Mouse (Mus musculus) heart, embryonic 14.5 days (tissue): Measurements from ENCODE around the gene 4930518I15Rik. TPM values are rescaled to one million over a fixed set of nuclear protein-coding genes. Genes with fewer than 3 reads are reported as not detected.
"Not testable (repeated sequence)": the region's sequence is repeated elsewhere in the genome, so short reads cannot be mapped to it uniquely, and the experiment has no call there.

Experiments
- ATAC-seq: fragments of 200-750 bp; cut with Nextera tagmentation; 2 replicates; pipeline ENCODE4 v1.8.0; 2017; ENCODE audit warnings: low read depth, moderate TSS enrichment; ENCODE audit not compliant: insufficient number of reproducible peaks, insufficient read depth, low FRiP score
- H3K27ac ChIP-seq, 2 experiments: fragments of 200-500 bp in 1 of 2; fragments of 300-500 bp in 1 of 2; sonication (generic) in 1 of 2; replicated peaks in 1 of 2; 2 replicates each; pipeline ENCODE4 v1.5.1; 2012 to 2014; ENCODE audit warnings: low read depth in 2 of 2, low read length in 2 of 2, control low read depth in 1 of 2, mild to moderate bottlenecking in 1 of 2, mixed read lengths in 1 of 2; ENCODE audit not compliant: control insufficient read depth in 1 of 2, insufficient read depth in 1 of 2
- H3K27me3 ChIP-seq: fragments of 300-500 bp; sonication (generic); 2 replicates; pipeline ENCODE4 v1.6.1; 2014; ENCODE audit warnings: mild to moderate bottlenecking, low read length, control low read depth; ENCODE audit not compliant: control insufficient read depth, insufficient read depth
- H3K36me3 ChIP-seq: fragments of 300-500 bp; sonication (generic); 2 replicates; pipeline ENCODE4 v1.6.1; 2014; ENCODE audit warnings: mild to moderate bottlenecking, control low read depth, low read length, mixed read lengths; ENCODE audit not compliant: control insufficient read depth, insufficient read depth
- H3K4me1 ChIP-seq, 2 experiments: fragments of 200-500 bp in 1 of 2; fragments of 300-500 bp in 1 of 2; sonication (generic) in 1 of 2; 2 replicates each; pipeline ENCODE4 v1.6.1; 2012 to 2014; ENCODE audit warnings: low read length in 2 of 2, control low read depth in 1 of 2, mixed read lengths in 1 of 2; ENCODE audit not compliant: control insufficient read depth in 2 of 2, insufficient read depth in 2 of 2
- H3K4me2 ChIP-seq: fragments of 300-500 bp; sonication (generic); 2 replicates; pipeline ENCODE4 v1.6.1; 2014; ENCODE audit warnings: mild to moderate bottlenecking, low read length
- H3K4me3 ChIP-seq, 2 experiments: fragments of 200-500 bp in 1 of 2; fragments of 300-500 bp in 1 of 2; sonication (generic) in 1 of 2; 2 replicates each; pipeline ENCODE4 v1.5.1; 2012 to 2014; ENCODE audit warnings: low read length in 2 of 2, mild to moderate bottlenecking in 2 of 2, control low read depth in 1 of 2, low read depth in 1 of 2, moderate library complexity in 1 of 2; ENCODE audit not compliant: control insufficient read depth in 1 of 2, insufficient read depth in 1 of 2
- H3K9ac ChIP-seq: fragments of 300-500 bp; sonication (generic); 2 replicates; pipeline ENCODE4 v1.6.1; 2014; ENCODE audit warnings: mild to moderate bottlenecking, low read length
- H3K9me3 ChIP-seq: fragments of 300-500 bp; sonication (generic); 2 replicates; pipeline ENCODE4 v1.6.1; 2016; ENCODE audit warnings: low read length, control low read depth; ENCODE audit not compliant: control insufficient read depth
- WGBS: fragments of 180-500 bp; shearing (Covaris S2); extraction: QIAGEN DNeasy Blood & Tissue Kit; methylation state at CpG from one replicate; pipeline ENCODE4 v1.1.7; 2014; 5-methylcytosine and 5-hydroxymethylcytosine counted together
- polyA plus RNA-seq: library from polyadenylated mRNA; unstranded; fragments of >200 nt; fragmentation: Nextera tagmentation; extraction: Ambion mirVana; gene quantifications from 2 replicates; pipeline ENCODE4 v1.2.1, GENCODE M21; 2014

Gene 4930518I15Rik
- 3.9 and 6.2 TPM in 2 replicates for polyA plus RNA-seq

DNA sequence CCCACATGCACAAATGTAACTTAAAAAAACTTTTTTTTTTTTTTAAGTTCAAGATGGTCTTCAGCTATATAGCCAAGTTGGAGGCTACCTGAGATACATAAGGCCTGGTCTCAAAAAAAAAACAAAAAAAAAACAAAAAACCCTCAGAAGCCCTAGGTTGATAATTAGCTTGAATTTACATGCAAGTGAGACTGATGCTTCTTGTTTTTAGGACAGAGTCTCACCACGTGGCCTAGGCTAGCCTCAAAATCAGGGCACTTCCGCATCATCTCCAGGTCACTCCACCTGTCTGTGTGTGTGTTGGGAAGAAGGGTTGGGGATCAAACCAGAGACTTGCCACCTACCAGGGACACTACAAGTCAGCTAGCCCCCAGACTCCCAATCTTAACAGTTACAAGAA lies at the start of gene 4930518I15Rik:
TSS of gene 4930518I15Rik (minus strand) at position 112 of the 400 bp plus-strand sequence.
- H3K4me2 ChIP-seq, result peak within 1 kb of the TSS; percentile 60
- WGBS, result 88% methylated on average over 2 of the region's 2 CpGs
- H3K4me1 ChIP-seq, result peaks cover 5 to 26% of the 10 kb centered on the region in 2 experiments
- peak within 1 kb of the TSS; percentile 62 for H3K9ac ChIP-seq
- ATAC-seq, result no peak
- peak within 1 kb of the TSS; percentile 56 to 72 for H3K27ac ChIP-seq
- peaks cover 41% of the 10 kb centered on the region for H3K36me3 ChIP-seq
- no peaks in the 10 kb centered on the region for H3K27me3 ChIP-seq
- H3K4me3 ChIP-seq, result peak within 1 kb of the TSS in 1 of 2 experiments; percentile 19; a peak in 1 of 4 replicates
- H3K9me3 ChIP-seq, result no peaks in the 10 kb centered on the region

DNA sequence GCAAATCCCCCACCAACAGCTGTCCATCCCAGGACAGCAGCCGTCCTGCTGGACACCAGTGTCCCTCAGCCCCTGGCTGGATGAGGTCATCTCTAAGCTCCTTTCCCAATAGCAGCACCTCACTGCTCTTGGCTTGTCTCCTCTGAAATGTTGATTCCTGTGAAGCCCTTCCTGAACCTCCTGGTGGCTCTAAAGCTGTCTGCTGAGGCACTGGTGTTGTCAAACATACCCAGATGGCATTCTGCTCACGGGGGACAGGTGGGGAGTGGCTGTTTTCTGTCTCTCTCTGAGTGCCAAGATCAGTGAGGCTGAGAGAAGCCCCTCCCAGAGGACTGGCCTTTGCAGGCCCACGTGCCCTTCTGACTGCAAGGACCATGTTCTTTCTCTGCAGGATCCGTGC lies 48.2 kb upstream of the 4930518I15Rik start:
- H3K9me3 ChIP-seq, H3K4me2 ChIP-seq, ATAC-seq, H3K9ac ChIP-seq, H3K4me3 ChIP-seq, H3K4me1 ChIP-seq, H3K27ac ChIP-seq, H3K27me3 ChIP-seq, H3K36me3 ChIP-seq: not testable (repeated sequence)
- 28% methylated on average over 4 of the region's 4 CpGs for WGBS

DNA sequence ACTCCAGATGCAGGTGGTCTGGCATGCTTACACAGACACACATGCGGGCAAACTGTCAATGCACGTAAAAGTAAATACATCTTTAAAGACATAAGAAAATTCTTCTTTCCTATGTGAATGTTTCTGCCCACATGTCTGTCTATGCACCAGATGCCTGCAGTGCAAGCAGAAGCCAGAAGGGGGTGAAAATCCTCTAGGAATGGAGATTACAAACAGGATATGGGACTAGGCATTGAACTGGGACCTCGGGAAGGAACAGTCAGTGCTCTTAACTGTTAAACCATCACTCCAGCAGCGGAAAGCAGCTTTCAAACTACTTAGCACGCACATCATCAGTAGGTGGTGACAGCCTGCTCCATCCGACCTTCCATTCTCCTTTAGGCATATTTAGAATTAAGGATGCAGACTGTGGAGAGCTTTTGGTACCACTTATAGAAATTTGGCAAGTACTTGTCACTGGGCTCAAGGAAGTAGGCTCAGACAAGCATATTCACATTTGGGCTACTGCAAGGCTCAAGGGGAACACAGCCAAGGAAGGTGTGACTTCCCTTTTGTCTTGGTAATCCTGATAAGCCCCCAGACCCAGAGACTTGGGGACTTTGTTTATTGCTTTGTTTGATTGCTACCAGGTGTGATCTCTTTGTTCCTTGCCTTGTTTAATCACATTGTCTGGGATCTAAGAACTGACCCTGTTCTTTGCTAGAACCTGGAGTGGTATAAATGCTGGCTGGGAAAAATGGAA lies 47.4 kb upstream of the 4930518I15Rik start:
- no peak for ATAC-seq
- H3K36me3 ChIP-seq, result no peaks in the 10 kb centered on the region
- 17% methylated on average over 6 of the region's 6 CpGs for WGBS
- H3K27me3 ChIP-seq, result no peaks in the 10 kb centered on the region
- H3K9me3 ChIP-seq, result no peaks in the 10 kb centered on the region
- H3K27ac ChIP-seq, result no peak overlapping the region
- H3K4me1 ChIP-seq, result no peaks in the 10 kb centered on the region
- no peak overlapping the region for H3K4me3 ChIP-seq
- H3K4me2 ChIP-seq, result no peak overlapping the region
- H3K9ac ChIP-seq, result no peak overlapping the region

DNA sequence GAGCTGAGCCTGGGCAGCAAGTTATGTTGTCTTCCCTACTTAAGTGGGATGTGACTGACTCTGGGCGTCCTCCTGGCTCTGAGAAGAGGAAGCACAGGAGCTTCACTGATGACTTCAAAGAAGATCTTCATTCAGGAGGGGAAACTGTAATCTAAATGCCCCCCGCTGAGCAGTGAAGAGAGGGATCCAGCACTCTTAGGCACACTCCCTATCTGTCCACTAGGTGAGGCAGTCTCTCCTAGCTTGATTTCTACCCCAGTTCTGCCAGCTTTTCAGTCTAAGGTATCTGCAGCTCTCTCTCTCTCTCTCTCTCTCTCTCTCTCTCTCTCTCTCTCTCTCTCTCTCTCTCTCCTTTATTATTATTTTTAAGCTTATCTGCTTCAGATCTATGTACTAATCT lies 45.6 kb upstream of the 4930518I15Rik start:
- Histone ChIP-seq H3K4me2 (no peak overlapping the region), H3K4me1 (peaks cover 2 to 4% of the 10 kb centered on the region in 2 experiments; a peak in 1 of 4 replicates), H3K36me3 (no peaks in the 10 kb centered on the region), H3K9ac (no peak overlapping the region), H3K4me3 (no peak overlapping the region), H3K27me3 (no peaks in the 10 kb centered on the region), H3K9me3 (no peaks in the 10 kb centered on the region), H3K27ac (no peak overlapping the region)
- WGBS, result 41% methylated on average over 2 of the region's 2 CpGs
- no peak for ATAC-seq

DNA sequence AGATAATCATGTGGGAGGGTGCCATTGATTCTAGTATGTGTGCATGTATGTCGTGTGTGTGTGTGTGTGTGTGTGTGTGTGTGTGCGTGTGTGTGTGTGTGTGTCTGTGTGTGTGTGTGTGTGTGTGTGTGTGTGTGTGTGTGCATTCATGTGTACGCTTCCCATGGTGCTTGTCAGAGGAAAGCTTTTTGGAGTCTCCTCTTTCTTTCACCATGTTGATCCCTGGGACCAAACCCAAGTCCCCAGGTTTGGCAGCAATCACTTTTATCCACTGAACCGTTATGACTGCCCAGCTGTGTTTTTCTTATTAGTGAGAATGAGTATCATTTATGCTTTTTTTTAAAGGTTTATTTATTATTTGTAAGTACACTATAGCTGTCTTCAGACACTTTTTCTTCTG lies 44.7 kb upstream of the 4930518I15Rik start:
- H3K9me3 ChIP-seq, H3K27me3 ChIP-seq, H3K36me3 ChIP-seq, H3K9ac ChIP-seq, ATAC-seq, H3K4me1 ChIP-seq, H3K4me2 ChIP-seq, H3K4me3 ChIP-seq, H3K27ac ChIP-seq: not testable (repeated sequence)
- 73% methylated on average over 4 of the region's 4 CpGs for WGBS

DNA sequence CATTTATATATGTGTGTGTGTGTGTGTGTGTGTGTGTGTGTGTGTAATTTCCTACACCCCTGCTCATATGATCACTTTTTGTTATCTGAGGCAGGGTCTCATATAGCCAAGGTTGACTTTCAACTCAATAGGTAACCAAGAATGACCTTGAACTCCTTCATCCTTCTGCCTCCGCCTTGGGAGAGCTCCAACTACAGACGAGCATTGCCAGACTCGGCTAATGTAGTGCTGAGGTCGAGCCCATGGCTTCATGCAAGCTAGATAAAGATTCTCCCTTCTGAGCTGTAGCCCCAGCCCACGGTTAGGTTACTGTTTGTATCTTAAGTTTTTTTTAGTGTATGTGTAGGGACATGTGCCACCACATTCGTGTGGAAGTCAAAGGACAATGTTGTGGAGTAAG lies 44.1 kb upstream of the 4930518I15Rik start:
- no peak overlapping the region for H3K27ac ChIP-seq
- no peak overlapping the region for H3K4me3 ChIP-seq
- no peaks in the 10 kb centered on the region for H3K9me3 ChIP-seq
- 60% methylated on average over 6 of the region's 6 CpGs for WGBS
- no peaks in the 10 kb centered on the region for H3K36me3 ChIP-seq
- ATAC-seq, result no peak
- no peak overlapping the region for H3K9ac ChIP-seq
- peaks cover 5 to 6% of the 10 kb centered on the region in 2 experiments; a peak in 1 of 4 replicates for H3K4me1 ChIP-seq
- H3K4me2 ChIP-seq, result no peak overlapping the region
- H3K27me3 ChIP-seq, result no peaks in the 10 kb centered on the region

DNA sequence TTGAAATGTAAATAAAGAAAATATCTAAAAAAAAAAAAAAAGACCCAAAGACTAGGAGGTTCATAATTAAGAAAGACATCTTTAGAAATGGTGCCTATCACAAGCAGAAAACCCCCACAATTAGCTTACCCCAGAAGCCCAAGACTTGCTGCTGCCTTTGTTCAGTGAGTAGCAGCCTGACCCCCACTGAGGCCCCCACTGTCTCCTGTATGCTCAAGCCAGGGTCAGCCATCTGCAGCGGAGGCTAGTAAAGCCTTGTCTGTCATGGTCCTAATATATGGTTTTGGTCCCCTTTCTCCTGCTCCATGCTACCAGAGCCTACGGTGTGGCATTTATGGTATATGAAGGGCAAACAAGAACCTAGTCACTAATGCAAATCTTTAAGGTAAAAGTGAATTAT lies 43.6 kb upstream of the 4930518I15Rik start:
- no peak overlapping the region for H3K4me2 ChIP-seq
- no peak overlapping the region for H3K9ac ChIP-seq
- H3K27me3 ChIP-seq, result no peaks in the 10 kb centered on the region
- ATAC-seq, result no peak
- H3K36me3 ChIP-seq, result no peaks in the 10 kb centered on the region
- 82% methylated on average over 2 of the region's 2 CpGs for WGBS
- no peak overlapping the region for H3K27ac ChIP-seq
- H3K4me3 ChIP-seq, result no peak overlapping the region
- no peaks in the 10 kb centered on the region for H3K9me3 ChIP-seq
- peaks cover 5 to 6% of the 10 kb centered on the region in 2 experiments; a peak in 1 of 4 replicates for H3K4me1 ChIP-seq

DNA sequence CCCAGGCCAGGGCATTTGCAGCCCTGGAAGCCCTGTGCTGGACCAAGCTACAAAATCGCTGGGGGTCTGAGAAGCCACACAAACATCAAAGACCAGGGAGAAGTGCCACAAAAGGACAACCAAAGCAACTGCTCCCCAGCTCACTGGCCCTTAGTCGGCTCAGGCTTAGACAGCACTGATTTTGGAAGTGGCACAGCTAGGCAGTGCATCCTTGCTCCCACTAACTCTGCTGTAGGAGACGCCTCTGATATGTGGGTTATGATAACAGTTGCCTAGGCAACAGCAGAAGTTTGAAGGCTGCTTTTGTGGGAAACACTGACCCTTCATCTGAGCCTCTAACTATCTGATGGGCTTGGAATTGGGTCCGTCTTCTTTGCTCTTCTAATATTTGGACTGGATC lies 41.4 kb upstream of the 4930518I15Rik start:
- no peaks in the 10 kb centered on the region for H3K36me3 ChIP-seq
- 38% methylated on average over 4 of the region's 4 CpGs for WGBS
- no peaks in the 10 kb centered on the region for H3K27me3 ChIP-seq
- H3K4me2 ChIP-seq, result no peak overlapping the region
- no peak overlapping the region for H3K27ac ChIP-seq
- no peak overlapping the region for H3K9ac ChIP-seq
- no peak overlapping the region for H3K4me3 ChIP-seq
- H3K9me3 ChIP-seq, result no peaks in the 10 kb centered on the region
- ATAC-seq, result no peak
- peaks cover 5 to 6% of the 10 kb centered on the region in 2 experiments; a peak in 1 of 4 replicates for H3K4me1 ChIP-seq
